Mouse (Mus musculus) neural tube, embryonic 12.5 days (tissue): ENCODE results near the gene Tpra1. TPM values are rescaled to one million over a fixed set of nuclear protein-coding genes. Genes with fewer than 3 reads are reported as not detected.

ENCODE experiments used
- ATAC-seq: fragments of 200-750 bp; cut with Nextera tagmentation; 2 replicates; pipeline ENCODE4 v1.8.0; 2017; ENCODE audit warnings: low read depth, mild to moderate bottlenecking, moderate TSS enrichment, moderate library complexity; ENCODE audit not compliant: low FRiP score
- H3K27ac ChIP-seq: fragments of 300-500 bp; sonication (generic); 2 replicates; pipeline ENCODE4 v1.5.1; 2016
- H3K27me3 ChIP-seq: fragments of 300-500 bp; sonication (generic); replicated peaks from 2 replicates; pipeline ENCODE4 v1.6.1; 2016; ENCODE audit warnings: mild to moderate bottlenecking
- H3K36me3 ChIP-seq: fragments of 300-500 bp; sonication (generic); 2 replicates; pipeline ENCODE4 v1.6.1; 2016; ENCODE audit warnings: mild to moderate bottlenecking
- H3K4me1 ChIP-seq: fragments of 300-500 bp; sonication (generic); 2 replicates; pipeline ENCODE4 v1.6.1; 2016
- H3K4me2 ChIP-seq: fragments of 300-500 bp; sonication (generic); replicated peaks from 2 replicates; pipeline ENCODE4 v1.6.1; 2016; ENCODE audit warnings: mild to moderate bottlenecking
- H3K4me3 ChIP-seq: fragments of 300-500 bp; sonication (generic); 2 replicates; pipeline ENCODE4 v1.5.1; 2016
- H3K9ac ChIP-seq: fragments of 300-500 bp; sonication (generic); 2 replicates; pipeline ENCODE4 v1.6.1; 2016; ENCODE audit warnings: mild to moderate bottlenecking
- H3K9me3 ChIP-seq: fragments of 300-500 bp; sonication (generic); 2 replicates; pipeline ENCODE4 v1.6.1; 2016; ENCODE audit warnings: mild to moderate bottlenecking
- WGBS: fragments of 180-500 bp; shearing (Covaris S2); methylation state at CpG from one replicate; pipeline ENCODE4 v1.1.7; 2016; 5-methylcytosine and 5-hydroxymethylcytosine counted together
- polyA plus RNA-seq: library from polyadenylated mRNA; unstranded; fragments of >200 nt; fragmentation: Nextera tagmentation; extraction: Ambion mirVana; gene quantifications from 2 replicates; pipeline ENCODE4 v1.2.1, GENCODE M21; 2016

Gene Tpra1
- polyA plus RNA-seq, 1 experiment from 2014 or later: 61.2 TPM

- Histone ChIP-seq H3K9ac (no peak overlapping the region), H3K4me1 (peaks cover 22% of the 10 kb centered on the region), H3K36me3 (peaks cover 59% of the 10 kb centered on the region), H3K9me3 (no peaks in the 10 kb centered on the region), H3K4me2 (no peak overlapping the region), H3K27me3 (no peaks in the 10 kb centered on the region), H3K27ac (no peak overlapping the region), H3K4me3 (no peak overlapping the region)
- WGBS: 86% methylated on average over 6 of the region's 6 CpGs
- no peak for ATAC-seq
Measured at GRCm38 (mm10) chr6:88895943-88896342, 6.1 kb upstream of the Tpra1 start.

- Histone ChIP-seq H3K4me2 (peak overlapping the region; percentile 50), H3K4me1 (peaks cover 31% of the 10 kb centered on the region), H3K4me3 (peak overlapping the region; percentile 20), H3K36me3 (peaks cover 46% of the 10 kb centered on the region), H3K27me3 (no peaks in the 10 kb centered on the region), H3K9me3 (no peaks in the 10 kb centered on the region), H3K9ac (peak overlapping the region; percentile 44; the same call in 1 of the 2 replicates), H3K27ac (no peak overlapping the region)
- no peak for ATAC-seq
- WGBS: 76% methylated on average over 7 of the region's 7 CpGs
Measured at GRCm38 (mm10) chr6:88897246-88897645, 4.8 kb upstream of the Tpra1 start.

DNA sequence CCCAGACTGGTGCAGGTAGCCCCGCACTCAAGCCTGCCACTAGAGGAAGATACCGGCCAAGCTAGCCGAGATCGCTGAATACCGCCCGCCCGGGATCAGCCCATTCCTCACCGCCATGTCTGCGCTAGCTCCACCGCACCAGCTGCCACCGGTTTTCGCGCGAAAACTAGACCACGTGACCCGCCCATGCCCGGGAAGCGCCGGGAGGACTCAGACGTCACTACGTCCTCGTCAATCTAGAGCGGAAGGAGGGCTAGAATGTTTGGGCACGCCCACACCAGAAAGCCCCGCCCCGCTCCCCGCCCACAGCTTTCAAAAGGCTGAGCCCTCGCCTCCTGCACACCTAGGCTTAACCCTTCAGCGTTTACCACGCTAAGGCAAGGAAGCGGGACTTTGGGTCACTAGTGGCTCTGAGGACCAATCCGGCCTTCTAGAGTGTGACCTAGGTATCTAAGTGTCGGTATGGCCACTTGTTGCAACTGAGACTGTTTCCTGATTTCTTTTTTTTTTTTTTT is 3.5 kb upstream of the Tpra1 start, which contains the start of gene Mcm2:
Mcm2 (minus strand) TSS at position 247 of the 515 bp plus-strand sequence.
- Histone ChIP-seq H3K36me3 (peaks cover 33% of the 10 kb centered on the region), H3K4me3 (peak within 1 kb of the TSS; percentile 61), H3K27me3 (no peaks in the 10 kb centered on the region), H3K27ac (0 out of 2 replicates have a peak within 1 kb of the TSS, but pooled peaks have one; percentile 42), H3K9ac (peak within 1 kb of the TSS; percentile 73), H3K4me1 (peaks cover 40% of the 10 kb centered on the region), H3K4me2 (peak within 1 kb of the TSS; percentile 79), H3K9me3 (no peaks in the 10 kb centered on the region)
- WGBS: under 1% methylated on average over 33 of the region's 33 CpGs
- ATAC-seq: peak; percentile 60

GRCm38 (mm10) chr6:88899086-88899485 is 3.0 kb upstream of the Tpra1 start:
- 59% methylated on average over 4 of the region's 4 CpGs for WGBS
- Histone ChIP-seq H3K9me3 (no peaks in the 10 kb centered on the region), H3K27me3 (no peaks in the 10 kb centered on the region), H3K9ac (no peak overlapping the region), H3K36me3 (peaks cover 31% of the 10 kb centered on the region), H3K27ac (no peak overlapping the region), H3K4me2 (peak overlapping the region; percentile 79), H3K4me1 (peaks cover 45% of the 10 kb centered on the region), H3K4me3 (no peak overlapping the region)
- no peak for ATAC-seq

- H3K4me1 ChIP-seq: peaks cover 47% of the 10 kb centered on the region
- H3K27me3 ChIP-seq: no peaks in the 10 kb centered on the region
- H3K36me3 ChIP-seq: peaks cover 25% of the 10 kb centered on the region
- ATAC-seq: no peak
- H3K4me2 ChIP-seq: no peak overlapping the region
- no peak overlapping the region for H3K27ac ChIP-seq
- WGBS: 89% methylated on average over 2 of the region's 2 CpGs
- no peaks in the 10 kb centered on the region for H3K9me3 ChIP-seq
- H3K4me3 ChIP-seq: no peak overlapping the region
- H3K9ac ChIP-seq: no peak overlapping the region
Measured at GRCm38 (mm10) chr6:88899628-88900027, 2.4 kb upstream of the Tpra1 start.

DNA sequence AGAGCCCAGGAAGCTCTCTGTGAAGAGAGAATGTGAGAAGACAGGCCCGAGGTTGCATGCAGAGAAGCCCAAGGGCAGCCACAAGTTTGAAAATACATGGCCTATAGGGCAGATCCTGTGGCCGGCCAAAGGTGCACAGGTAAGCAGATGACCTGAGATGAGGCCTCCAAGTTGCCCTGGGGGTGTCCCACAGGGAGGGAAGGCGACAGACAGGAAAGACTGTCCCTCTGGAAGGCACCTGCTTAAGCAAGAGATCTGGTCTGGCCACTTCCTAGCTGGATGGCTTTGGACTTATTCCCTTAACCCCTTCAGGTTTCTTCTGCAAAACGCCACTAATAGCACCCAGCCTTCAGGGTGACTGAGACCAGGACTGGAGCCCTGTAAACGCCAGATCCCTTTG is 580 bp upstream of the Tpra1 start:
- peaks cover 8% of the 10 kb centered on the region for H3K36me3 ChIP-seq
- no peak overlapping the region for H3K27ac ChIP-seq
- H3K9ac ChIP-seq: no peak overlapping the region; the same call in none of the 2 replicates
- H3K4me2 ChIP-seq: peak overlapping the region; percentile 93
- H3K27me3 ChIP-seq: no peaks in the 10 kb centered on the region
- H3K4me3 ChIP-seq: peak overlapping the region; percentile 70
- WGBS: 10% methylated on average over 5 of the region's 5 CpGs
- H3K9me3 ChIP-seq: no peaks in the 10 kb centered on the region
- no peak; the same call in 1 of the 2 replicates for ATAC-seq
- H3K4me1 ChIP-seq: peaks cover 41% of the 10 kb centered on the region

DNA sequence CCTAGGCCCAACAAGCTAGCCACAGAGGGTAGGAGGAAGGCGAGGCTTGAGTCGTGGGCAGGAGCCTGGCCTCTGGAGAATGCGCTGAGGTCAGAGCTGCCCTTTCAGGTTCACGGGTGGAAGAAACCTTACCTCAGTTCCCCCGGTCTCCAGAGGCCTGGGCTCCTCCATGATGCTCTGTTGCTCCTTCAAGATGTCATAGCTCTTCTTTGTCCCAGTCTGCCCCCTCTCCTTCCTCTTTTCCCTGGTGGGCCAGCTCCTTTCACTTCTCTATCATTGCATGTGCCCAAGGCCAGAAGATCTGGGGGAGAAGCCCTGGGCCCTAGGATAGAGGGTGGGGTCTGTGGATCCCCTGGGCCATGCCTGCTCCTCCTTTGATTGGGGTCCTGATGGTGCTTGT is 1.7 kb downstream of the Tpra1 start:
- Histone ChIP-seq H3K36me3 (peaks cover 3% of the 10 kb centered on the region; the same call in 1 of the 2 replicates), H3K27me3 (no peaks in the 10 kb centered on the region), H3K4me1 (peaks cover 31% of the 10 kb centered on the region), H3K4me3 (no peak overlapping the region), H3K4me2 (peak overlapping the region; percentile 93), H3K9ac (0 out of 2 replicates have a peak overlapping the region, but pooled peaks have one; percentile 26), H3K9me3 (no peaks in the 10 kb centered on the region), H3K27ac (no peak overlapping the region)
- ATAC-seq: no peak
- WGBS: 87% methylated on average over 5 of the region's 5 CpGs

GRCm38 (mm10) chr6:88904456-88904974 is 2.5 kb downstream of the Tpra1 start:
- H3K4me3 ChIP-seq: no peak overlapping the region
- H3K4me1 ChIP-seq: peaks cover 31% of the 10 kb centered on the region
- peak overlapping the region; percentile 93; the same call in 1 of the 2 replicates for H3K4me2 ChIP-seq
- WGBS: 90% methylated on average over 4 of the region's 4 CpGs
- H3K36me3 ChIP-seq: peaks cover 10% of the 10 kb centered on the region
- H3K27me3 ChIP-seq: no peaks in the 10 kb centered on the region
- no peak overlapping the region for H3K9ac ChIP-seq
- ATAC-seq: no peak
- H3K9me3 ChIP-seq: no peaks in the 10 kb centered on the region
- H3K27ac ChIP-seq: no peak overlapping the region

GRCm38 (mm10) chr6:88905042-88905441 is 3.0 kb downstream of the Tpra1 start:
- H3K4me1 ChIP-seq: peaks cover 31% of the 10 kb centered on the region
- no peak for ATAC-seq
- H3K4me2 ChIP-seq: no peak overlapping the region
- peaks cover 15% of the 10 kb centered on the region for H3K36me3 ChIP-seq
- no peaks in the 10 kb centered on the region for H3K9me3 ChIP-seq
- no peak overlapping the region for H3K27ac ChIP-seq
- WGBS: 91% methylated on average over 7 of the region's 7 CpGs
- H3K27me3 ChIP-seq: no peaks in the 10 kb centered on the region
- H3K9ac ChIP-seq: no peak overlapping the region
- H3K4me3 ChIP-seq: no peak overlapping the region

DNA sequence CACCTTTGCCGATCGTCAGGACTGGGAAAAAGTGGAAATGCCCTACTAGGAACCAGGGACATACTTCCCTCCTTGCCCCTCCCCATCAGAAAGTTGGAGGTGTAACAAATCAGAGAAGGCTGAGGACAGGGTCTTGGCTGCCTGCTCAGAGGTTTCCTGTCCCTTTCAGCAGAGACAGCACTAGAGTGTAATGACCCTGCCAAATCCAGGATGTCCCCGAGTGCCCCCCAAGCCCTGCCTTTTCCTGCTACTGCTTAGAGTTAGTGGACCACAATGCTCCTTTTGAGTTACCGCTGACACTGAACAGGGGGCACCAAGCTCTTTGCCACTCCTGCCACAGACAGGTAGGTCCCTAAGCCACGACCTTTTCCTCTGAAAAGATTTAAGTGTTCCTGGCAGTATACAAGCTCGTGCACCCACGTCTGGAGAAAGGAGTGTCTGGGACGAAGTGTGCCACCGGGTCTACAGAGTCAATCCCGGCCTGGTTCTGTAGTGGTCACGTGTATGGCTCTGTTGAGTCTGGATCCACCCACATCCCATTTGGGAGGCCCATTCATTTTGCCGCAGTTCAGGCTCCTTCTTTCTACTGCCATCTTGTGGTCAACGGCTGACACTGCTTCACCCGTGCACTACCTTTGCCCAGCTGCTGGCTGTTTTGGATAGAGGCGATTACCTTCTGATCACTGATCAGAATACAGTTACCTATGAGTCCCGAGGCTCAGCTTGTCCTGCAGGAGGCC is 4.5 kb downstream of the Tpra1 start:
- no peak overlapping the region for H3K4me3 ChIP-seq
- ATAC-seq: peak; percentile 19; the same call in 1 of the 2 replicates
- H3K9ac ChIP-seq: no peak overlapping the region
- H3K27ac ChIP-seq: no peak overlapping the region
- H3K4me1 ChIP-seq: peaks cover 26% of the 10 kb centered on the region
- 0 out of 2 replicates have a peak overlapping the region, but pooled peaks have one; percentile 6 for H3K4me2 ChIP-seq
- WGBS: 22% methylated on average over 16 of the region's 16 CpGs
- H3K36me3 ChIP-seq: peaks cover 29% of the 10 kb centered on the region
- H3K9me3 ChIP-seq: no peaks in the 10 kb centered on the region
- H3K27me3 ChIP-seq: no peaks in the 10 kb centered on the region

- 92% methylated on average over 6 of the region's 6 CpGs for WGBS
Measured at GRCm38 (mm10) chr6:88909151-88909550, 7.1 kb downstream of the Tpra1 start.

DNA sequence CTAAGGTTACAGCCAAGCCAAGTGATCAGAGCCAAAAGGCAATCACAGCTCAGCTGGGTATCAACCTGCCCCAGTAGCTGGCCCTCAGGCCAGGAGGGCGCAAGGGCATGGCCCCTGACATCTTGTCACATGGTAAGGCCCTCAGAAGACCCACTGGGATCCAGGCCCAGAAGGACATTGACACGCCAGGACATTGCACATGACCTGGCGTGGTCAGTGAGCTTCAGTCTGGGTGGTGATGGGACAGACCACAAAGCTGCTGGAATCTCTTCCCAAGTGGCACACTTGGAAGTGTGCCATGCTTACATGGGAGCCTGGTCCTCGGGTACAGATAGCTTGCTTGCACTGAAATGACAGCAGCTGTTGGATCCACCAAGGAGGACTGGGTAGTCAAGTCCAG is 11.0 kb downstream of the Tpra1 start:
- no peaks in the 10 kb centered on the region for H3K9me3 ChIP-seq
- no peak overlapping the region for H3K27ac ChIP-seq
- peaks cover 44% of the 10 kb centered on the region for H3K36me3 ChIP-seq
- H3K4me1 ChIP-seq: no peaks in the 10 kb centered on the region
- no peak overlapping the region for H3K4me3 ChIP-seq
- no peak overlapping the region for H3K4me2 ChIP-seq
- H3K27me3 ChIP-seq: no peaks in the 10 kb centered on the region
- ATAC-seq: no peak
- WGBS: 84% methylated on average over 4 of the region's 4 CpGs
- no peak overlapping the region for H3K9ac ChIP-seq

More at GRCm38 (mm10) chr6:88909151-88909550, 7.1 kb downstream of the Tpra1 start:
- Histone ChIP-seq H3K4me1 (peaks cover 8% of the 10 kb centered on the region), H3K36me3 (peaks cover 44% of the 10 kb centered on the region), H3K27me3 (no peaks in the 10 kb centered on the region), H3K27ac (no peak overlapping the region), H3K9ac (no peak overlapping the region), H3K9me3 (no peaks in the 10 kb centered on the region), H3K4me2 (no peak overlapping the region), H3K4me3 (no peak overlapping the region)
- ATAC-seq: no peak
